Mouse (Mus musculus): ENCODE data around the gene Itpa. TPM values are rescaled to one million over a fixed set of nuclear protein-coding genes. Genes with fewer than 3 reads are reported as not detected.

The Itpa gene
- polyA plus RNA-seq, 1 experiment from 2014 or later, result 152 TPM

- no peaks in the 10 kb centered on the region for H3K36me3 ChIP-seq (ENCODE audit: control insufficient read depth, insufficient read depth, low read length)
- no peak within 1 kb of the TSS for H3K27ac ChIP-seq (ENCODE audit: low read depth, low read length)
- H3K4me3 ChIP-seq (ENCODE audit: low read depth, low read length), result peak within 1 kb of the TSS; percentile 58
- peaks cover 2% of the 10 kb centered on the region; the same call in 1 of the 2 replicates for H3K4me1 ChIP-seq (replicated peaks; ENCODE audit: control insufficient read depth, insufficient read depth, low read length)
- H3K9ac ChIP-seq (ENCODE audit: low read length), result peak within 1 kb of the TSS; percentile 49
- ATAC-seq (replicated peaks; ENCODE audit: low FRiP score) (peak; percentile 74), DNase-seq (ENCODE audit: low spot score) (peak; percentile 82)
- H3K9me3 ChIP-seq (ENCODE audit: control insufficient read depth, low read length), result no peaks in the 10 kb centered on the region
- H3K4me2 ChIP-seq (ENCODE audit: low read depth, low read length, severe bottlenecking), result peak within 1 kb of the TSS; percentile 100
- H3K27me3 ChIP-seq (ENCODE audit: control insufficient read depth, insufficient read depth, low read length), result peaks cover 26% of the 10 kb centered on the region
- under 1% methylated on average over 64 of the region's 65 CpGs for WGBS
These were observed 29.9 kb downstream of the Itpa start, which contains the start of gene Slc4a11 for GRCm38 (mm10) chr2:130697153-130697810. Slc4a11 (minus strand) TSS chr2:130697519.

GRCm38 (mm10) chr2:130697821-130698266 lies 30.4 kb downstream of the Itpa start:
- Histone ChIP-seq H3K36me3 (ENCODE audit: control insufficient read depth, insufficient read depth, low read length) (no peaks in the 10 kb centered on the region), H3K4me1 (replicated peaks; ENCODE audit: control insufficient read depth, insufficient read depth, low read length) (peaks cover 2% of the 10 kb centered on the region; the same call in 1 of the 2 replicates), H3K9ac (ENCODE audit: low read length) (peak overlapping the region; percentile 49), H3K4me2 (ENCODE audit: low read depth, low read length, severe bottlenecking) (peak overlapping the region; percentile 100), H3K27me3 (ENCODE audit: control insufficient read depth, insufficient read depth, low read length) (peaks cover 26% of the 10 kb centered on the region), H3K9me3 (ENCODE audit: control insufficient read depth, low read length) (no peaks in the 10 kb centered on the region), H3K4me3 (ENCODE audit: low read depth, low read length) (peak overlapping the region; percentile 58), H3K27ac (ENCODE audit: low read depth, low read length) (no peak overlapping the region)
- WGBS, result 1% methylated on average over 14 of the region's 14 CpGs
- ATAC-seq (replicated peaks; ENCODE audit: low FRiP score) (peak; percentile 62), DNase-seq (ENCODE audit: low spot score) (peak; percentile 68)

GRCm38 (mm10) chr2:130704040-130705001 lies 36.9 kb downstream of the Itpa start:
- Histone ChIP-seq H3K27ac (ENCODE audit: low read depth, low read length) (no peak overlapping the region), H3K4me1 (replicated peaks; ENCODE audit: control insufficient read depth, insufficient read depth, low read length) (no peaks in the 10 kb centered on the region), H3K4me2 (ENCODE audit: low read depth, low read length, severe bottlenecking) (no peak overlapping the region), H3K9ac (ENCODE audit: low read length) (no peak overlapping the region), H3K4me3 (ENCODE audit: low read depth, low read length) (no peak overlapping the region), H3K27me3 (ENCODE audit: control insufficient read depth, insufficient read depth, low read length) (no peaks in the 10 kb centered on the region), H3K36me3 (ENCODE audit: control insufficient read depth, insufficient read depth, low read length) (no peaks in the 10 kb centered on the region), H3K9me3 (ENCODE audit: control insufficient read depth, low read length) (no peaks in the 10 kb centered on the region)
- 72% methylated on average over 9 of the region's 9 CpGs for WGBS
- no peak for DNase-seq (ENCODE audit: low spot score)
- ATAC-seq (replicated peaks; ENCODE audit: low FRiP score), result no peak

DNA sequence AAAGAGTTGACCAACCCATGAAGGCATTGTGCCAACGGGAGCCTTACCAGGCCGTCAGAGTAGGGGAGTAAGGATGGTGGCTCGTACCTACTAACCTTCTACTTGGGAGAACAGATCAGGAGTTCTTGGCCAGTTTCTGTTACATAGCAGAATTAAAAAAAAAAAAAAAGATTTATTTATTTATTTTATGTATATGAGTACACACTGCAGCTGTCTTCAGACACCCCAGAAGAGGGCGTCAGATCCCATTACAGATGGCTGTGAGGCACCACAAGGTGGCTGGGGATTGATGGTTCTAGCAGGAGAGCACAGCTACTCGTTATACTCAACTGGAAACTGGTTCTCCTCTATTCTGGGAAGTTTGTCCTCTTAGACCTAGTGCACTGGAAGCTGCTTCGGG lies 37.8 kb downstream of the Itpa start:
- DNase-seq (ENCODE audit: low spot score) (no peak), ATAC-seq (replicated peaks; ENCODE audit: low FRiP score) (no peak)
- Histone ChIP-seq H3K9me3 (ENCODE audit: control insufficient read depth, low read length) (no peaks in the 10 kb centered on the region), H3K4me2 (ENCODE audit: low read depth, low read length, severe bottlenecking) (no peak overlapping the region), H3K9ac (ENCODE audit: low read length) (no peak overlapping the region), H3K27me3 (ENCODE audit: control insufficient read depth, insufficient read depth, low read length) (no peaks in the 10 kb centered on the region), H3K36me3 (ENCODE audit: control insufficient read depth, insufficient read depth, low read length) (no peaks in the 10 kb centered on the region), H3K4me3 (ENCODE audit: low read depth, low read length) (no peak overlapping the region), H3K4me1 (replicated peaks; ENCODE audit: control insufficient read depth, insufficient read depth, low read length) (no peaks in the 10 kb centered on the region), H3K27ac (ENCODE audit: low read depth, low read length) (no peak overlapping the region)
- WGBS, result 73% methylated on average over 6 of the region's 6 CpGs

- no peak for DNase-seq (ENCODE audit: low spot score)
- no peaks in the 10 kb centered on the region for H3K27me3 ChIP-seq (ENCODE audit: control insufficient read depth, insufficient read depth, low read length)
- no peak overlapping the region for H3K4me3 ChIP-seq (ENCODE audit: low read depth, low read length)
- H3K36me3 ChIP-seq (ENCODE audit: control insufficient read depth, insufficient read depth, low read length), result no peaks in the 10 kb centered on the region
- H3K27ac ChIP-seq (ENCODE audit: low read depth, low read length), result no peak overlapping the region
- no peaks in the 10 kb centered on the region for H3K4me1 ChIP-seq (replicated peaks; ENCODE audit: control insufficient read depth, insufficient read depth, low read length)
- no peak for ATAC-seq (replicated peaks; ENCODE audit: low FRiP score)
- 78% methylated on average over 4 of the region's 4 CpGs for WGBS
- H3K9ac ChIP-seq (ENCODE audit: low read length), result no peak overlapping the region
- no peak overlapping the region for H3K4me2 ChIP-seq (ENCODE audit: low read depth, low read length, severe bottlenecking)
- no peaks in the 10 kb centered on the region for H3K9me3 ChIP-seq (ENCODE audit: control insufficient read depth, low read length)
These were observed 39.2 kb downstream of the Itpa start for GRCm38 (mm10) chr2:130706602-130707001.

- no peak for ATAC-seq (replicated peaks; ENCODE audit: low FRiP score)
- WGBS, result 65% methylated on average over 10 of the region's 10 CpGs
- H3K4me1 ChIP-seq (replicated peaks; ENCODE audit: control insufficient read depth, insufficient read depth, low read length), result no peaks in the 10 kb centered on the region
These were observed 39.6 kb downstream of the Itpa start for GRCm38 (mm10) chr2:130707057-130707456.

GRCm38 (mm10) chr2:130717951-130718350 lies 50.5 kb downstream of the Itpa start:
- no peak for ATAC-seq (replicated peaks; ENCODE audit: low FRiP score)
- no peak overlapping the region for H3K9ac ChIP-seq (ENCODE audit: low read length)
- no peaks in the 10 kb centered on the region for H3K4me1 ChIP-seq (replicated peaks; ENCODE audit: control insufficient read depth, insufficient read depth, low read length)
- H3K4me2 ChIP-seq (ENCODE audit: low read depth, low read length, severe bottlenecking), result no peak overlapping the region
- 78% methylated on average over 6 of the region's 6 CpGs for WGBS
- no peak overlapping the region for H3K4me3 ChIP-seq (ENCODE audit: low read depth, low read length)
- no peak overlapping the region for H3K27ac ChIP-seq (ENCODE audit: low read depth, low read length)
- H3K27me3 ChIP-seq (ENCODE audit: control insufficient read depth, insufficient read depth, low read length), result no peaks in the 10 kb centered on the region
- H3K36me3 ChIP-seq (ENCODE audit: control insufficient read depth, insufficient read depth, low read length), result no peaks in the 10 kb centered on the region; the same call in 1 of the 2 replicates
- DNase-seq (ENCODE audit: low spot score), result no peak
- no peaks in the 10 kb centered on the region for H3K9me3 ChIP-seq (ENCODE audit: control insufficient read depth, low read length)

More at GRCm38 (mm10) chr2:130707057-130707456, 39.6 kb downstream of the Itpa start:
- H3K4me2 ChIP-seq (ENCODE audit: low read depth, low read length, severe bottlenecking), result no peak overlapping the region
- no peak overlapping the region for H3K9ac ChIP-seq (ENCODE audit: low read length)
- no peak overlapping the region for H3K27ac ChIP-seq (ENCODE audit: low read depth, low read length)
- no peak for DNase-seq (ENCODE audit: low spot score)
- no peaks in the 10 kb centered on the region for H3K36me3 ChIP-seq (ENCODE audit: control insufficient read depth, insufficient read depth, low read length)
- no peaks in the 10 kb centered on the region for H3K9me3 ChIP-seq (ENCODE audit: control insufficient read depth, low read length)
- no peak overlapping the region for H3K4me3 ChIP-seq (ENCODE audit: low read depth, low read length)
- H3K27me3 ChIP-seq (ENCODE audit: control insufficient read depth, insufficient read depth, low read length), result no peaks in the 10 kb centered on the region

DNA sequence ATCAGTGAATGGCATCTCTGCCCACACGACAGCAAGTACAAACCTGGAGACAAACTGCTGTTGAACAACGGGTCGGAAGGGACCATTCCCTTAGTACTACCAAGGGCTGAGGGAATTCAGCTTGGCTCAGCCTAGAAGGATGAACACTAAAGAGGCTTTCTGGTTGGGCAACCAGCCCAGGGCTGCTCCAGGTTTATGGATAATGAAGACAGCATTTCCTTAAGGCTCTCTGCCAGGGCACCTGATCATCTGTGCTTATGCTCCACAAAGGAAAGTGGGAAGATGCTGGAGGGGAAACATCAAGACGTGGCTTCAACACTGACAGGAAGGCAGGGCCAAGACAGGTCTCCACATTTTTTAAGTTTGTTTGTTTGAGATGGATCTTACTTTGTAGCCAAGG lies 57.0 kb downstream of the Itpa start:
- DNase-seq (ENCODE audit: low spot score), result no peak
- Histone ChIP-seq H3K4me1 (replicated peaks; ENCODE audit: control insufficient read depth, insufficient read depth, low read length) (no peaks in the 10 kb centered on the region), H3K9me3 (ENCODE audit: control insufficient read depth, low read length) (no peaks in the 10 kb centered on the region), H3K9ac (ENCODE audit: low read length) (no peak overlapping the region), H3K4me2 (ENCODE audit: low read depth, low read length, severe bottlenecking) (no peak overlapping the region), H3K36me3 (ENCODE audit: control insufficient read depth, insufficient read depth, low read length) (peaks cover 5% of the 10 kb centered on the region; the same call in 1 of the 2 replicates), H3K27ac (ENCODE audit: low read depth, low read length) (no peak overlapping the region), H3K27me3 (ENCODE audit: control insufficient read depth, insufficient read depth, low read length) (no peaks in the 10 kb centered on the region), H3K4me3 (ENCODE audit: low read depth, low read length) (no peak overlapping the region)
- no peak for ATAC-seq (replicated peaks; ENCODE audit: low FRiP score)
- 83% methylated on average over 4 of the region's 4 CpGs for WGBS
